Mouse (Mus musculus) G1E (cell line): ENCODE results near the gene Nr2f1. TPM values are rescaled to one million over a fixed set of nuclear protein-coding genes. Genes with fewer than 3 reads are reported as not detected.

Experiments used
- ATAC-seq: 2 replicates; pipeline ENCODE4 v1.8.0; 2016; ENCODE audit warnings: mild to moderate bottlenecking; ENCODE audit not compliant: insufficient number of reproducible peaks, poor library complexity, low FRiP score, severe bottlenecking; ENCODE audit errors: extremely low read depth
- DNase-seq: peaks from one replicate; pipeline ENCODE4 v3.0.0; 2012; ENCODE audit warnings: low spot score
- H3K27me3 ChIP-seq: 2 replicates; pipeline ENCODE4 v1.6.1; 2012; ENCODE audit warnings: mild to moderate bottlenecking, low read length, inconsistent platforms; ENCODE audit not compliant: insufficient read depth
- H3K36me3 ChIP-seq: replicated peaks from 2 replicates; pipeline ENCODE3; 2012; ENCODE audit warnings: mild to moderate bottlenecking, inconsistent platforms
- H3K4me1 ChIP-seq: 2 replicates; pipeline ENCODE4 v1.6.1; 2012; ENCODE audit warnings: low read depth, low read length, inconsistent platforms, mixed read lengths; ENCODE audit not compliant: insufficient read depth
- H3K4me3 ChIP-seq: 2 replicates; pipeline ENCODE4 v1.5.1; 2012; ENCODE audit warnings: low read depth, mild to moderate bottlenecking, inconsistent platforms, low read length, moderate library complexity, mixed read lengths
- H3K9me3 ChIP-seq: replicated peaks from 2 replicates; pipeline ENCODE4 v1.6.1; 2012; ENCODE audit warnings: inconsistent platforms
- CTCF ChIP-seq: IDR thresholded peaks from 2 replicates; pipeline ENCODE4 v1.5.1; 2012; ENCODE audit warnings: low read depth, low read length, inconsistent platforms, mixed read lengths
- GATA1 ChIP-seq: IDR thresholded peaks from 2 replicates; pipeline ENCODE4 v1.6.1; 2012; ENCODE audit warnings: borderline replicate concordance, low read length, inconsistent platforms, mixed read lengths
- GATA2 ChIP-seq: IDR thresholded peaks from 2 replicates; pipeline ENCODE4 v1.6.1; 2012; ENCODE audit warnings: low read depth, low read length, inconsistent platforms, borderline replicate concordance
- POLR2AphosphoS5 ChIP-seq: IDR thresholded peaks from 2 replicates; pipeline ENCODE4 v1.6.1; 2012; ENCODE audit warnings: low read depth, low read length, inconsistent platforms; ENCODE audit not compliant: insufficient replicate concordance
- TAL1 ChIP-seq: conservative IDR thresholded peaks from 2 replicates; pipeline ENCODE4 v1.6.1; 2012; ENCODE audit warnings: low read depth, low read length, inconsistent platforms, mixed read lengths
- polyA plus RNA-seq: library from polyadenylated mRNA; stranded (reverse); fragments of >175 nt; gene quantifications from 2 replicates; pipeline ENCODE4 v1.2.3, GENCODE M21; 2012
- total RNA-seq, 2 experiments: library from RNA; stranded (forward) in 1 of 2; stranded (reverse) in 1 of 2; fragments of 200-1000 nt in 1 of 2; fragments of >200 nt in 1 of 2; fragmentation: Nextera tagmentation in 1 of 2; gene quantifications; 2 replicates each; pipeline ENCODE4 v1.2.3; 2014 to 2017

The Nr2f1 gene
- total and polyA plus RNA-seq, 3 experiments: 0.05 to 0.83 (median 0.05) TPM

GRCm38 (mm10) chr13:78178021-78178420 is 21.5 kb downstream of the Nr2f1 start:
- TF ChIP-seq POLR2AphosphoS5 (no peak), GATA2 (no peak), TAL1 (no peak), CTCF (no peak), GATA1 (no peak)
- Histone ChIP-seq H3K4me1 (0 out of 2 replicates have a peak, but pooled peaks cover 3% of the 10 kb centered on the region), H3K27me3 (peaks cover 49% of the 10 kb centered on the region), H3K4me3 (no peak overlapping the region), H3K36me3 (no peaks in the 10 kb centered on the region), H3K9me3 (no peaks in the 10 kb centered on the region)
- no peak for ATAC-seq
- DNase-seq: no peak

DNA sequence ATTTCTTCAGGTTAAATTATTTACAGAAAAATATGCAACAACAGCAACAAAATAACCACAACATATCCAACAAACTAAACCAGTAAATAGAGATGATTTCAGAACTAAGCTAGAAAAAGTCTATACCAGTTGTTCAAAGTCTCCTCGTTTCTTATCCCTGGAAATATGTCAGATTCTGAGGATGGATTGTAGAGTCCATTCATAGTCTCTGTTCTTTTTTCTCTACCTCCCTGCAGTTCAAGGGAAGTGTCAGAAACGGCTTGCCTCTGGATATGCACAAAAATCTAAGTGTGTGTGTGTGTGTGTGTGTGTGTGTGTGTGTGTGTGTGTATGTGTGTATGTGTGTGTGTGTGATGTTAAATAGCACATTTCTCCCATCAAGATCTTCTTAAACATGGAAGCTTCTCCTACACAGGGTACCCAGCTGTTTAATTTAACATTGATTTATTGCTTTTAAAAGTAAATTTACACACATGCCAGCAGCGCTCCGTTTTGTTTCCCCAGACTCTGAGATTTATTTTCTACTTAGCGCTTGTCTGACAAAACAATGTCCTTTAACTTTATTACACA is 22.1 kb downstream of the Nr2f1 start:
- peaks cover 46% of the 10 kb centered on the region for H3K27me3 ChIP-seq
- H3K36me3 ChIP-seq: no peaks in the 10 kb centered on the region
- no peaks in the 10 kb centered on the region for H3K9me3 ChIP-seq
- DNase-seq: no peak
- H3K4me1 ChIP-seq: 0 out of 2 replicates have a peak, but pooled peaks cover 3% of the 10 kb centered on the region
- TF ChIP-seq TAL1 (no peak), CTCF (no peak), GATA1 (no peak), GATA2 (no peak), POLR2AphosphoS5 (no peak)
- ATAC-seq: no peak
- no peak overlapping the region for H3K4me3 ChIP-seq

GRCm38 (mm10) chr13:78175821-78176380 is 23.7 kb downstream of the Nr2f1 start:
- DNase-seq (no peak), ATAC-seq (no peak)
- H3K27me3 ChIP-seq: peaks cover 38% of the 10 kb centered on the region
- no peaks in the 10 kb centered on the region for H3K36me3 ChIP-seq
- no peaks in the 10 kb centered on the region for H3K9me3 ChIP-seq
- no peak overlapping the region for H3K4me3 ChIP-seq
- no peak for TF ChIP-seq POLR2AphosphoS5
- no peak for TF ChIP-seq TAL1
- no peaks in the 10 kb centered on the region for H3K4me1 ChIP-seq

DNA sequence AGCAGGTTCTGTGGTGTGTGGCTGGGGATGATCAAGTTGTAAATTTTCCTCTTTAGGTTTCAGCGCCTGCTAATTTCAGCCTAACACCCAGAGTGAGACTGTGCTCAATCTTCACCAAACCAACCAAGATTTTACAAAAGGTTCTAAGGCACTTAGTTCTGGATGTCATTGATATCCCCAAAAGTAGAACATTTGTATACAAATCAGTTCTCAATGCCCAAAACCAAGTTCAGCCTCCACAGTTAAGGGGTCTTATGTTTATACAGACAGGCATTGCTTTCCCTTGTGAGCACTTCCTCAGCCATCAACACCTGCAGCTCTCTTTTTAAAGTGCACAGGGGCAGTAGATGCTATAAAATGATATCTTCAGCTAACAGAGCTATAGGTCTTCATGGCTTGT is 24.7 kb downstream of the Nr2f1 start:
- no peak for TF ChIP-seq CTCF
- TF ChIP-seq TAL1: no peak
- no peak for TF ChIP-seq POLR2AphosphoS5
- TF ChIP-seq GATA1: no peak
- no peak for TF ChIP-seq GATA2
- Histone ChIP-seq H3K4me1 (no peaks in the 10 kb centered on the region), H3K27me3 (peaks cover 36% of the 10 kb centered on the region), H3K4me3 (no peak overlapping the region), H3K9me3 (no peaks in the 10 kb centered on the region), H3K36me3 (no peaks in the 10 kb centered on the region)
- DNase-seq (no peak), ATAC-seq (no peak)

DNA sequence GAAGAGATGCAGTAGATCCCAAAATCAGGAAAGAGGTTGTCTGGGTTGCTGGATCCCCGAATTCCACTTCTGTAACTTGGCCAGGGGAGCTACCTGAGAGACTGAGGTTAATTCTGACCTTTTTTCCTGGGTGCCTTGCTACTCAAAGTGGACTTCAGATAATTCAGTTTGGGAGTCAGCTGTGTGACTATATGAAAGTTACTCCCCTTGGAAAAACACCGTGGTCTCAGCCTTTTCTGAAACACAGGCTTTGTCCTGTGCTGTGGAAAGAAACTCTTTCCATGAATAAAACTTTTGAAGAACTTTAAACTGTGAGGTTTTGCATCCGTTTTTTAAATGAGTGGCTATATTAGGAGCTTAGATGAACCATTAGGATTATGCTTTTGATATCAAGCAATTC is 25.4 kb downstream of the Nr2f1 start:
- no peaks in the 10 kb centered on the region for H3K36me3 ChIP-seq

DNA sequence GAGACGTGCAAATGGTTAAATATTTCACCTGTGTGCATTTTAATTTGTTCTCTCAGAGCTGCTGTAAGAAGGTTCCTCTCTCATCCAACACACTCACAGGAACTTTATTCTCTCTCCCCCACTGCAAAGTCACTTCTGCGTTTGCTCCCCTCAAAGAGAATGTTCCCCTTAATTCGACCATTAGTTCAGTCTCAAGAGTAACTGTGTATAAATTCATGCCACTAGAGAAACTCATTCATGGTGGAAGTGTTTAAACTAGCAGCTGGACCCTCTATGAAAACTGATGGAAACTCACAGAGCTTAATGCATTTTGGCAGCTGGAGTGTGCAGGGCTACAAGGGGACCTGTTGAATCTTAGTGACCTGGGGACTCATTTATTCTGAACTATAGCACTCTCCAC is 26.7 kb downstream of the Nr2f1 start:
- H3K4me1 ChIP-seq: no peaks in the 10 kb centered on the region
- no peak overlapping the region for H3K4me3 ChIP-seq
- peaks cover 24% of the 10 kb centered on the region for H3K27me3 ChIP-seq
- TF ChIP-seq TAL1: no peak
- TF ChIP-seq GATA2: no peak
- TF ChIP-seq POLR2AphosphoS5: no peak
- TF ChIP-seq GATA1: no peak
- H3K36me3 ChIP-seq: no peaks in the 10 kb centered on the region
- ATAC-seq: no peak
- H3K9me3 ChIP-seq: no peaks in the 10 kb centered on the region
- no peak for DNase-seq

More for the DNA sequence above, 25.4 kb downstream of the Nr2f1 start:
- Histone ChIP-seq H3K9me3 (no peaks in the 10 kb centered on the region), H3K4me3 (no peak overlapping the region), H3K4me1 (no peaks in the 10 kb centered on the region), H3K27me3 (peaks cover 29% of the 10 kb centered on the region)
- DNase-seq (no peak), ATAC-seq (no peak)
- TF ChIP-seq GATA1 (no peak), GATA2 (no peak), TAL1 (no peak), CTCF (no peak), POLR2AphosphoS5 (no peak)
